Mouse (Mus musculus) liver, postnatal 0 days (tissue): Measurements from ENCODE around the gene Arl5c. TPM values are rescaled to one million over a fixed set of nuclear protein-coding genes. Genes with fewer than 3 reads are reported as not detected.
A peak's percentile ranks its signal among the peaks of the same experiment; 100 is the strongest.

Experiments used
- ATAC-seq: fragments of 200-750 bp; cut with Nextera tagmentation; 2 replicates; pipeline ENCODE4 v1.8.0; 2017; ENCODE audit warnings: mild to moderate bottlenecking, moderate library complexity
- DNase-seq: peaks from one replicate; pipeline ENCODE4 v3.0.0-alpha.2; 2016
- H3K27ac ChIP-seq: fragments of 300-500 bp; sonication (generic); 2 replicates; pipeline ENCODE4 v1.5.1; 2014; ENCODE audit warnings: antibody characterized with exemption, moderate library complexity, mild to moderate bottlenecking, low read depth
- H3K27me3 ChIP-seq: fragments of 300-500 bp; sonication (generic); 2 replicates; pipeline ENCODE4 v1.6.1; 2014; ENCODE audit warnings: low read length, control low read depth, mixed read lengths; ENCODE audit not compliant: insufficient read depth
- H3K36me3 ChIP-seq: fragments of 300-500 bp; sonication (generic); replicated peaks from 2 replicates; pipeline ENCODE4 v1.6.1; 2014; ENCODE audit warnings: mild to moderate bottlenecking, control low read depth, low read length, moderate library complexity, mixed read lengths; ENCODE audit not compliant: insufficient read depth
- H3K4me1 ChIP-seq: fragments of 300-500 bp; sonication (generic); 2 replicates; pipeline ENCODE4 v1.6.1; 2014; ENCODE audit warnings: antibody characterized with exemption, mild to moderate bottlenecking, control low read depth; ENCODE audit not compliant: insufficient read depth
- H3K4me2 ChIP-seq: fragments of 300-500 bp; sonication (generic); 2 replicates; pipeline ENCODE4 v1.6.1; 2014; ENCODE audit warnings: low read depth, mild to moderate bottlenecking, low read length, moderate library complexity, mixed read lengths
- H3K4me3 ChIP-seq: fragments of 300-500 bp; sonication (generic); 2 replicates; pipeline ENCODE4 v1.5.1; 2014; ENCODE audit warnings: low read depth, low read length
- H3K9ac ChIP-seq: fragments of 300-500 bp; sonication (generic); replicated peaks from 2 replicates; pipeline ENCODE4 v1.6.1; 2014; ENCODE audit warnings: mild to moderate bottlenecking, moderate library complexity
- H3K9me3 ChIP-seq: fragments of 300-500 bp; sonication (generic); 2 replicates; pipeline ENCODE4 v1.6.1; 2016; ENCODE audit warnings: mild to moderate bottlenecking, control low read depth, low read length, mixed read lengths
- CTCF ChIP-seq: sonication (generic); IDR thresholded peaks from 2 replicates; pipeline ENCODE4 v1.5.1; 2016; ENCODE audit warnings: antibody characterized with exemption, low read depth
- EP300 ChIP-seq: IDR thresholded peaks from 2 replicates; pipeline ENCODE4 v1.6.1; 2016; ENCODE audit warnings: antibody characterized with exemption, low read depth, mild to moderate bottlenecking
- WGBS: fragments of 180-500 bp; shearing (Covaris S2); extraction: QIAGEN DNeasy Blood & Tissue Kit; methylation state at CpG from one replicate; pipeline ENCODE4 v1.1.7; 2014; ENCODE audit not compliant: insufficient replicate concordance; 5-methylcytosine and 5-hydroxymethylcytosine counted together
- polyA plus RNA-seq: library from polyadenylated mRNA; unstranded; fragments of >200 nt; fragmentation: Nextera tagmentation; extraction: Ambion mirVana; gene quantifications from 2 replicates; pipeline ENCODE4 v1.2.1, GENCODE M21; 2015

Gene Arl5c
- polyA plus RNA-seq, 1 experiment from 2014 or later, result 10.0 TPM

DNA sequence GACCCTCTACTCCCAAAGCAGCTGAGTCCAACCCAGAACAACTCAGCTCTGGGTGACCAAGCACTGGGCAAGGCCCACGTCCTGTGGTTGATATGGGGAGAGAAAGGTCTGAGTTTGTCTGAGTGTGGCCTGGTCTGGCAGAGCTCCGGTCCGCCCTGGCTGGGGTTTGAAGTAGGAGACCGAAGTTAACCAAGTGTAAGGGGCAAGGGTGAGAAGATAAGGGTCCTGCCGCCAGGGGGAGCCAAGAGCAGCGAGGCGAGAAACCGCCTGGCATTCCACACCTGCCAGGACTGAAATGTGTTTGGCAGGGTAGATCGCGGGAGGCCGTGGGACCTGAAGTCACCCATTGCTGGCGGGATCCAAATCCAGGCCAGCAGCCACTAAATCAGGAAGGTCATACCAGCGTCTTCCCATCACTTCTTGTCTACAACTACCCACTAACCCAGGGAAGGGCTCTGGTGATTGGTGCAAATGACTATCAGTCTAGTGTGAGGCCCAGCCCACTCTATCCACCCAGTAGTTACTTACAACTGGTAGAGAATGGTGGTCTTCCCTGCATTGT, 1.4 kb downstream of the Arl5c start:
- H3K9ac ChIP-seq, result peak overlapping the region; percentile 65
- H3K27ac ChIP-seq, result peak overlapping the region; percentile 48; the same call in 1 of the 2 replicates
- H3K36me3 ChIP-seq, result no peaks in the 10 kb centered on the region
- peaks cover 4% of the 10 kb centered on the region; the same call in 1 of the 2 replicates for H3K27me3 ChIP-seq
- ATAC-seq (peak; percentile 67), DNase-seq (peak; percentile 88)
- H3K9me3 ChIP-seq, result no peaks in the 10 kb centered on the region
- TF ChIP-seq CTCF, result peak; percentile 90
- no peak for TF ChIP-seq EP300
- peak overlapping the region; percentile 47 for H3K4me3 ChIP-seq
- peak overlapping the region; percentile 78 for H3K4me2 ChIP-seq
- peaks cover 29% of the 10 kb centered on the region for H3K4me1 ChIP-seq
- WGBS, result 1% methylated on average over 13 of the region's 13 CpGs

DNA sequence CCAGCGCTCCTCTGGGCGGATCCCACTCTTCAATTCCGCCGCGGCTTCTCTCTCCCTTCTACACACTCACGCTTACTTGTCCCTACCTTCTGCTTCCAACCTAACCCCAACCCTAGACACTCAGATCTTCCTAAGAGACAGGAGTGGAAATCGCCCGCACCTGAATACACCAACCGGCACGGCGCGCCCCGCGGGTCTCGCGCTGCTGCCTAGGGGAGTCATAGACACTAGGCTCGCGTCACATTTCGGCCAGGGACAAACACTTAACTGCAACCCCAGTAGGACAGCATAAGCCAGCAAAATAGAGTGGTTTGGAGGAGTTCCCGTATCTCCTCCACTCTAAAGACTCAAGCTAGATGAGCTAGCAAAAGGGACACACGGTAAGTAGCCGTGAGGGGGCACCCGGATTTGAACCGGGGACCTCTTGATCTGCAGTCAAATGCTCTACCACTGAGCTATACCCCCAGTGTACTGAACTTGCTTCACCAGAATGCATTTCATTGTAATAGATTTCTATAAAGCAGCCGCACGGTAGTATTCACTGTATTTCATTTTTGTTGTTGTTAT, 7.4 kb downstream of the Arl5c start:
- H3K9ac ChIP-seq, result peak overlapping the region; percentile 84
- no peaks in the 10 kb centered on the region for H3K36me3 ChIP-seq
- DNase-seq (peak; percentile 90), ATAC-seq (peak; percentile 79)
- peaks cover 18% of the 10 kb centered on the region for H3K27me3 ChIP-seq
- TF ChIP-seq EP300, result peak; percentile 24; the same call in 1 of the 2 replicates
- TF ChIP-seq CTCF, result no peak
- WGBS, result under 1% methylated on average over 26 of the region's 26 CpGs
- peak overlapping the region; percentile 94 for H3K4me3 ChIP-seq
- peak overlapping the region; percentile 94 for H3K4me2 ChIP-seq
- H3K9me3 ChIP-seq, result no peaks in the 10 kb centered on the region
- H3K27ac ChIP-seq, result peak overlapping the region; percentile 94
- peaks cover 17% of the 10 kb centered on the region for H3K4me1 ChIP-seq

DNA sequence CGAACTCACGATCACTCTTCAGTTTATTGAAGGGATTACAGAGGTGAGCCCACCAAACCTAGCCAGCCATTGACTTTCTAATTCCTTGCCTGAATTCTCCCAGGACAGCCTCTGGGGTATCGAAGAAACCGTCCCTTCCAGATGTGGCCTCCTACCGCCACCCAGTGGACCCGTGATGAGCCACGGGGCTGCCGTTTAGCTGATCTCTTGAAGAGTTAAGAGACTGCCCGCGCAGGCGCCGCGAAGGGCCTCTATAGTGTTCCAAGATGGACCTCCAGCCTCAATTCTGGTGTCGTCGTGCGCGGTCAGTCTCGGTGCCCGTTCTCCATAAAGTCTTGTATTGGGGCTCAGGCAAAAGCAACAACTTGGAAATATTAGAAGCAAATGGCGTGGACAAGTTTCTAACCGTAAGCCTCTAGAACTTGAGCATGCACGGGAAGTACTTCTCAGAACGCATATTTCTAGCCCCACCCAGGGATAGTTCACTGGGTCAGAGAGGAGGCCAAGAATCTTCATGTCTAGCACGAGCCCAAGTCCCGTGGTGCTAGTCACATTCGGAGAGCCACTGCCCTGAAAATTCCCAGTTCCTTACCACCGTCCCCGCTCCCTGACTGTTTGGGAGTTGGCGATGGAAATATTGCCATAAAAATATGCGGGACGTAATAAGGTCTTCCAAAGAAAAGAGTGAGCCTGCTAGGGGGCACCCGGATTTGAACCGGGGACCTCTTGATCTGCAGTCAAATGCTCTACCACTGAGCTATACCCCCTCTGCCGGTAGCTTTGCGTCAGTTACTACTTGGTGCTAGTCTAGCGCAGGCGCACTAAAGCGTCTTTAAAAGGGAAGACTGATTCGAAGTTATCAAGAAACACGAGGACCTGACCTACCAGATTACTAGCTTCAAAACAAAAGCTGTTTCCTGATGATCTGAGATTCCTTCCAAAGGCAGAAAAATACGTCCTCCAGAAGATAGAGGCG, 8.1 kb downstream of the Arl5c start:
- under 1% methylated on average over 42 of the region's 42 CpGs for WGBS

DNA sequence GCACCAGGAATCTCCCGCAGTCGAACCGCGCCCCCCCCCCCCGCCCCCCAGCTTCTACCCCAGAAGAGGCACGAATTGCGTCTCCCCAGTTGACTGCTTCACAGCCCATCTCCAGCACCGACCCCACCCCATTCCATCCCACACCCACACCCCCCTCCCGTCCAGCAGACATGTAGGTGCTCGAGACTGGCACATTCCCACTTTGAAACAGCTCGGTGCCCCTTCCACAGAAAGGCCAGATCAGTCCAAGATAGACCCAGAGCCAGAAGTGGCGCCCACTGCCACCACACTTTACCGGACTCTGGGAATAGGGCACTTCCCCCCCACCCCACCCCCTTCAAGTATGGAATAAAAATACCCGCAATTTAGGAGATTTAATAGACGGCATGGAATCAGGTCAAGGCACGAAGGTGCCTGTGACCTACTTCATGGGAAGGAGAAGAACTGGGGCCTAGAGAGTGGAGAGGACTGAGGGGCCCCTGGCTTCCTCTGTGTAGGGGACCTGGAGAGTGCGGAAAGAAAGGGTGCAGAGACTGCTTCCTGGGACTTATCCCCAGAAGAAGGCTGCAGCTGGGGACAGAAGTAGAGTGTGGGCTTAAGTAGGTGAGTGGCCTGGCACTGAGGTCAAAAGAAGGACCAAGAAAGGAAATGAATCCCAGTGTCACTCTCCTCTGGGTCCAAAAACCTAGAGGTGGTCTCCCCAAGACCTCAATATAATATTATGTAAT, 9.1 kb downstream of the Arl5c start:
- Histone ChIP-seq H3K27ac (no peak overlapping the region), H3K4me1 (peaks cover 17% of the 10 kb centered on the region), H3K9me3 (no peaks in the 10 kb centered on the region), H3K4me3 (peak overlapping the region; percentile 94), H3K4me2 (peak overlapping the region; percentile 94), H3K9ac (no peak overlapping the region), H3K27me3 (peaks cover 18% of the 10 kb centered on the region), H3K36me3 (no peaks in the 10 kb centered on the region)
- WGBS, result 31% methylated on average over 14 of the region's 17 CpGs
- TF ChIP-seq CTCF (no peak), EP300 (no peak)
- DNase-seq, result no peak
- no peak for ATAC-seq

More for the DNA sequence above, 8.1 kb downstream of the Arl5c start:
- peaks cover 18% of the 10 kb centered on the region for H3K27me3 ChIP-seq
- peaks cover 17% of the 10 kb centered on the region for H3K4me1 ChIP-seq
- H3K4me2 ChIP-seq, result peak overlapping the region; percentile 94
- H3K36me3 ChIP-seq, result no peaks in the 10 kb centered on the region
- no peaks in the 10 kb centered on the region for H3K9me3 ChIP-seq
- H3K9ac ChIP-seq, result peak overlapping the region; percentile 84
- peak overlapping the region; percentile 94 for H3K27ac ChIP-seq
- peak overlapping the region; percentile 94 for H3K4me3 ChIP-seq
- ATAC-seq, result peak; percentile 81
- peak; percentile 90 for TF ChIP-seq CTCF
- no peak for TF ChIP-seq EP300
- peak; percentile 90 for DNase-seq

DNA sequence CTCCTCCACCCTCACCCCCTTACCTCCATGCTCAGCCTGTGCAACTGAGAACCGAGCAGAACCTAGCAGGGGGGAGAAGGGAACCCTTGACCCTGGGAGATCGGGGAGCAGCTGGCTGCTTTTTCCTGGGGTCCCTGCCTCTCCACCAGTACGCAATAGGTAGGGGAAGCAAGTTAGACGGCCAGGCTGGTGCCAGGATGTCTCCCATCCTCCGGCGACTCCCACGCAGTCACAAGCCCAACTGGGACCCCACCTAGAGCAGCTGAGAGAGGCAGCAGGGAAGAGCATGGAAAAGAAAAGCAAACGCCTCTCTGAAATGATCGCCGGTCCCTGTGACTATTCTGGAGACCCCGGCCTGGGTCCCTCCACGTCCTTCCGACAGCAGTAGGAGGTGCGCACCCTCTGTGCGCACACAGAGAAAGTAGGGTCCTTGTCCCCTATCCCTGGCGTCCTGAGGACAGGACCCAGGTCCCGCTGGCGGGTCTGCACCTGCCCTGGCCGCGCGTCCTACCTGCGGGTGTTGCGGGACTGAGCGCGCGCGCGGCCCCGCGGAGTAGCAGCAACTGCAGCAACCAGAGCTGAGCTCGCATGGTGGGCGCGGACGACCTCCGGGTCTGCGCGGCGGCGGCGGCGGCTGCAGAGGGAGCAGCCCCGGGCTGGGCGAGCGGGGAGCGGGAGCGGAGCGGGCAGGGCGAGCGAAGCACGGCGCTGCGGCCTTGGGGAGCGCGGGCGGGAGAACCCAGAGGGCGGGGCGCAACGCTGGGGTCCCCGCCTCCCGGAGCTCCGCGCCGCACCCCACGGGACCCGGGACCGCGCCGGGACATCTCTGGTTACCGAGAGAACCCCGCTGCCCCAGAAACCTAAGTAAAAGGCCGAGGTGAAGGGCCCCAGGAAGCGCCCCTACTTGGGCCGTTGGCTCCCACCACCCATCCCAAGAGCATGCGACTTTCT, 10.0 kb downstream of the Arl5c start, which contains the start of gene Plxdc1:
Plxdc1 (minus strand) TSS at position 718 of the 951 bp plus-strand sequence.
- ATAC-seq, result no peak
- Histone ChIP-seq H3K9me3 (no peaks in the 10 kb centered on the region), H3K9ac (peak within 1 kb of the TSS; percentile 48), H3K27me3 (peaks cover 18% of the 10 kb centered on the region), H3K36me3 (no peaks in the 10 kb centered on the region), H3K27ac (no peak within 1 kb of the TSS), H3K4me3 (peak within 1 kb of the TSS; percentile 94), H3K4me1 (peaks cover 17% of the 10 kb centered on the region), H3K4me2 (peak within 1 kb of the TSS; percentile 94)
- TF ChIP-seq CTCF, result no peak
- TF ChIP-seq EP300, result no peak
- no peak for DNase-seq
- 3% methylated on average over 56 of the region's 74 CpGs for WGBS
